Mouse (Mus musculus) midbrain, postnatal 0 days (tissue): Measurements from ENCODE around the gene Krt13. TPM values are rescaled to one million over a fixed set of nuclear protein-coding genes. Genes with fewer than 3 reads are reported as not detected.

Experiments
- ATAC-seq: fragments of 200-750 bp; cut with Nextera tagmentation; 2 replicates; pipeline ENCODE4 v1.8.0; 2017; ENCODE audit warnings: moderate number of reproducible peaks, mild to moderate bottlenecking, moderate TSS enrichment, moderate library complexity; ENCODE audit not compliant: low FRiP score
- DNase-seq: peaks from one replicate; pipeline ENCODE4 v3.0.0-alpha.2; 2015; ENCODE audit warnings: low spot score
- H3K27ac ChIP-seq: fragments of 300-500 bp; sonication (generic); 2 replicates; pipeline ENCODE4 v1.5.1; 2014; ENCODE audit warnings: low read depth, mild to moderate bottlenecking, low read length, mixed read lengths
- H3K27me3 ChIP-seq: fragments of 300-500 bp; sonication (generic); 2 replicates; pipeline ENCODE4 v1.6.1; 2014; ENCODE audit warnings: low read length, control low read depth, mixed read lengths; ENCODE audit not compliant: insufficient read depth
- H3K36me3 ChIP-seq: fragments of 300-500 bp; sonication (generic); 2 replicates; pipeline ENCODE4 v1.6.1; 2014; ENCODE audit warnings: low read length, control low read depth, mixed read lengths; ENCODE audit not compliant: insufficient read depth
- H3K4me1 ChIP-seq: fragments of 300-500 bp; sonication (generic); 2 replicates; pipeline ENCODE4 v1.6.1; 2014; ENCODE audit warnings: mild to moderate bottlenecking, control low read depth, antibody characterized with exemption, low read length, mixed read lengths; ENCODE audit not compliant: insufficient read depth
- H3K4me2 ChIP-seq: fragments of 300-500 bp; sonication (generic); 2 replicates; pipeline ENCODE4 v1.6.1; 2014; ENCODE audit warnings: low read depth, mild to moderate bottlenecking, low read length, mixed read lengths; ENCODE audit not compliant: poor library complexity, severe bottlenecking
- H3K4me3 ChIP-seq: fragments of 300-500 bp; sonication (generic); 2 replicates; pipeline ENCODE4 v1.5.1; 2014; ENCODE audit warnings: low read depth, mild to moderate bottlenecking, low read length, moderate library complexity
- H3K9ac ChIP-seq: fragments of 300-500 bp; sonication (generic); replicated peaks from 2 replicates; pipeline ENCODE4 v1.6.1; 2014; ENCODE audit warnings: mild to moderate bottlenecking, low read length, moderate library complexity, mixed read lengths; ENCODE audit not compliant: poor library complexity, severe bottlenecking
- H3K9me3 ChIP-seq: fragments of 300-500 bp; sonication (generic); 2 replicates; pipeline ENCODE4 v1.6.1; 2016; ENCODE audit warnings: low read length, control low read depth
- CTCF ChIP-seq: IDR thresholded peaks from 2 replicates; pipeline ENCODE4 v1.5.1; 2016; ENCODE audit warnings: antibody characterized with exemption, mild to moderate bottlenecking
- WGBS: fragments of 180-500 bp; shearing (Covaris S2); extraction: QIAGEN DNeasy Blood & Tissue Kit; methylation state at CpG from one replicate; pipeline ENCODE4 v1.1.7; 2014; 5-methylcytosine and 5-hydroxymethylcytosine counted together
- polyA plus RNA-seq: library from polyadenylated mRNA; unstranded; fragments of >200 nt; fragmentation: Nextera tagmentation; extraction: Ambion mirVana; gene quantifications from 2 replicates; pipeline ENCODE4 v1.2.1, GENCODE M21; 2015
- total RNA-seq: library from RNA; depleted of rRNA; stranded (reverse); fragments of >200 nt; gene quantifications from 2 replicates; pipeline ENCODE4 v1.2.3, GENCODE M21; 2014

Gene Krt13
- total and polyA plus RNA-seq, 2 experiments from 2014 or later = not detected

DNA sequence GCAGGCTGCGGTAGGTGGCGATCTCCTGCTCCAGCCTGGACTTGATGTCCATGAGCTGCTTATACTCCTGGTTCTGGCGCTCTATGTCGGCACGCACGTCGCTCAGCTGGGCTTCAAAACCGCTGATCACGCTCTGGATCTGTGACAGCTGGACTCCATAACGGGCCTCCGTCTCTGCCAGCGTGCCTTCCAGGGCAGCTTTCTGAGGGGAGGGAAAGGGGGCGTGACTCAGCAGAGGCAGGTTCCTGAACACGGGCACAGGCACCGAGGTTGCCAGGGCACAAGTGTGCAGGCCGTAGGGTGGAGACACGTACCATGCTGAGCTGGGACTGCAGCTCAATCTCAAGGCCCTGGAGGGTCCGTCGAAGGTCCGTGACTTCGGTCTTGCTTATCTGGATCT is 19.6 kb upstream of the Krt13 start:
- H3K27ac ChIP-seq = no peak overlapping the region
- 90% methylated on average over 21 of the region's 21 CpGs for WGBS
- no peak overlapping the region for H3K4me2 ChIP-seq
- H3K27me3 ChIP-seq = peaks cover 12% of the 10 kb centered on the region
- H3K4me3 ChIP-seq = no peak overlapping the region
- no peak for TF ChIP-seq CTCF
- no peak overlapping the region for H3K9ac ChIP-seq
- peaks cover 8% of the 10 kb centered on the region; the same call in 1 of the 2 replicates for H3K4me1 ChIP-seq
- DNase-seq (no peak), ATAC-seq (no peak)
- no peaks in the 10 kb centered on the region for H3K9me3 ChIP-seq
- no peaks in the 10 kb centered on the region for H3K36me3 ChIP-seq

DNA sequence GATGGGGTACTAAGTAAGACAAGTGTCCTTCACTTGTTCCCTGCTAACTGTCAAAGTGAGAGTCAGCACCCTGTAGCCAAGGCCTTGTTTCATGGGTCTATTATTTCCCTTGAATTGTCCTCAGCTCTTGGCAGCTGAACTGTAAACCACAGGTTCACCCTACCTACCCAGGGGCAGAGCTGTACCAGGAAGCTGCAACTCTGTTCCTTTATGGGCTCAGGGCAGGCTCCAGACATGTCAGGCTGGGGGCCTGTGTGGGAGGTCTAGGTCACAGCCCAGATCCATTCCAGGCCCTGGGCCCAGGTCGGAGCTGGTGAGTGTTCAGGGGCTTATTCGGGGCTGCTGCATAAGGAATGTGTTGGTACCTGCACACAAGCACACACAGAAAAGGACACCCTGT is 18.0 kb upstream of the Krt13 start:
- no peaks in the 10 kb centered on the region for H3K36me3 ChIP-seq
- no peak for TF ChIP-seq CTCF

DNA sequence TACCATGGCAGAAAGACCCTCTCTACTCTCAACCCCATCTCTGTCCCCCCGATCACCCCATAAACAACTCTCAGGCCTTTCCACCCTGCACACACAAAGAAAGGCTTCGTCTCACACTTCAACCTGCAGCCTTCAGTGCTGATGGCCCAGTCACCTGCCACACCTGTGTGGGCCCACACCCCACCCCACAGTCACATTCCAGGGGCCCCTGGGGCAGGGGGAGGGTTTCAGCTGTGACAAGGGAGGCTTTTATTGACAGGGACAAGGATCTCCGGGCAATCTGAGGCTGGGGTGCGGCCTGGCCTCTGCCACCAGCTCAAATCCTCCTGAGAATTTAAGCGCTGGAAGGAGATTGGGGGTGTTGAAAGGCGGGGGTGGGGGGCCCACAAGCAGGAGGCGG is 17.4 kb upstream of the Krt13 start:
- H3K27me3 ChIP-seq = no peaks in the 10 kb centered on the region
- H3K4me3 ChIP-seq = no peak overlapping the region
- DNase-seq = no peak
- H3K9ac ChIP-seq = no peak overlapping the region
- no peak for ATAC-seq
- no peaks in the 10 kb centered on the region for H3K9me3 ChIP-seq
- WGBS = 50% methylated on average over 7 of the region's 7 CpGs
- no peak overlapping the region for H3K4me2 ChIP-seq
- no peaks in the 10 kb centered on the region for H3K36me3 ChIP-seq
- H3K4me1 ChIP-seq = no peaks in the 10 kb centered on the region
- H3K27ac ChIP-seq = no peak overlapping the region
- TF ChIP-seq CTCF = no peak

More for the DNA sequence above, 18.0 kb upstream of the Krt13 start:
- no peaks in the 10 kb centered on the region for H3K4me1 ChIP-seq
- ATAC-seq (no peak), DNase-seq (no peak)
- 65% methylated on average over 2 of the region's 2 CpGs for WGBS
- no peak overlapping the region for H3K4me2 ChIP-seq
- H3K27me3 ChIP-seq = peaks cover 3% of the 10 kb centered on the region
- no peak overlapping the region for H3K4me3 ChIP-seq
- no peak overlapping the region for H3K9ac ChIP-seq
- no peak overlapping the region for H3K27ac ChIP-seq
- no peaks in the 10 kb centered on the region for H3K9me3 ChIP-seq

DNA sequence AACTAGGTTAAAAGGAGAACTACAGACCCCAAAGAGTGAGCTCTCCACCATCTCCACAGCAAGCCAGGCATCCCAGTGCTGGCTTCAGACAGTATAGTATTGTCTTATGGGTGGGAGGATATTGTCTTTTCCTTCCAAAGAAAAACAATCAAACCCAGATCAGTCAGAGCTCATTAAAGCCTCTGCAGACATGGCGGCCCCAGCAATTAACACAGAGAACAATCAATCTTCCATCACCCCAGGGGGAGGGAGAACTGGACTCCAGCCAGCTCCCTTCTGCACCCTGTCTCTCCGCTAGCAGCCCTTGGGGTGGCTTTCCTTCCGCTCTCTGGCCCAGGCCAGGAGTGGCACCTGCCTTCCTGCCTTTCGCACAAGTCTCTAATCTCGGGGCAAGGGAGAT is 16.3 kb upstream of the Krt13 start:
- Histone ChIP-seq H3K27ac (no peak overlapping the region), H3K4me3 (no peak overlapping the region), H3K9ac (no peak overlapping the region), H3K4me1 (no peaks in the 10 kb centered on the region), H3K27me3 (no peaks in the 10 kb centered on the region), H3K36me3 (no peaks in the 10 kb centered on the region), H3K4me2 (no peak overlapping the region), H3K9me3 (no peaks in the 10 kb centered on the region)
- no peak for ATAC-seq
- DNase-seq = no peak
- TF ChIP-seq CTCF = no peak
- 36% methylated on average over 5 of the region's 5 CpGs for WGBS

DNA sequence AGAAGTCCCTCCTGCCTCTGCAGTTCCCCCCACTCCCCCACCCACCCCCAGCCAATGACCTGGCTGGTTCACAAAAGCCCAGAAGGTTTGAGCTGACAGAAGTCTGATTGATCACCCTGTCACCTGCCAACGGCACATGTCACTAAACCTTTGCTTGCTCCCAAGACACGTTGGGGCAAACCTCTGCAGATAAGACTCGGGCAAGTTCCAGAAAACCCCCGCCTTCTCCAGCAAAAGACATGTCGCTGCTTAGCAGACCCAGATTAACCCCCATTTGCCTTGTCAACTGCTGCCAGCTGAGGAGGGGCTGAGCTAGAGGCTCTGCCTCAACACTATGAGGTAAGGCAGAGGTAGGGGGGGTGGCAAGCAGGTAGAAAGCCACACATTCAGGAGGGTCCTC is 15.2 kb upstream of the Krt13 start:
- Histone ChIP-seq H3K4me3 (no peak overlapping the region), H3K9ac (no peak overlapping the region), H3K36me3 (no peaks in the 10 kb centered on the region), H3K27ac (no peak overlapping the region), H3K27me3 (no peaks in the 10 kb centered on the region), H3K4me2 (no peak overlapping the region), H3K9me3 (no peaks in the 10 kb centered on the region), H3K4me1 (no peaks in the 10 kb centered on the region)
- 21% methylated on average over 5 of the region's 5 CpGs for WGBS
- no peak for TF ChIP-seq CTCF
- DNase-seq (no peak), ATAC-seq (no peak)

DNA sequence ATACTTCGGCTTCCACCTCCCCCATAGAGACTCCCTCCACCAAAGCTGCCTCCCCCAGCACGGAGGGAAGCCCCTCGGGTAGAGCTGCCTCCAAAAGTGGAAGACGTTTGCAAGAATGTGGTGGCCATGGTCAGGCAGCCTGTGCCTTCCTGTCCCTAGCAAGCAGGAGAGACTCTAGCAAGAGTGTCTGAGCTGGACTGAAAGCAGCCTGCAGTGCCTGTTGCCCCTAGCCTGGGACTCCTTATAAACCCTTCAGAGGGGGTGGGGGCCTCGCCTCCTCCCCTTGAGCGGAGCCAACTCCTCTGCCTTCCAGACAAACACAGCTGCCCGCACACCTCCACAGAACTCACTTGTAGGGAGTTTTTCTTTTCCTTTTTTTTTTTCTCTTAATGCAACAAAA is 14.4 kb upstream of the Krt13 start, which contains the start of gene Krt15:
Gene Krt15, minus strand, starts transcription at position 198 of the 400 bp plus-strand sequence.
- Histone ChIP-seq H3K27ac (no peak within 1 kb of the TSS), H3K4me3 (no peak within 1 kb of the TSS), H3K9me3 (no peaks in the 10 kb centered on the region), H3K36me3 (no peaks in the 10 kb centered on the region), H3K9ac (no peak within 1 kb of the TSS), H3K27me3 (no peaks in the 10 kb centered on the region), H3K4me2 (no peak within 1 kb of the TSS), H3K4me1 (no peaks in the 10 kb centered on the region)
- WGBS = 64% methylated on average over 7 of the region's 7 CpGs
- DNase-seq (no peak), ATAC-seq (no peak)
- no peak for TF ChIP-seq CTCF
